Mouse (Mus musculus): ENCODE measurements around the gene Tpte.

DNA sequence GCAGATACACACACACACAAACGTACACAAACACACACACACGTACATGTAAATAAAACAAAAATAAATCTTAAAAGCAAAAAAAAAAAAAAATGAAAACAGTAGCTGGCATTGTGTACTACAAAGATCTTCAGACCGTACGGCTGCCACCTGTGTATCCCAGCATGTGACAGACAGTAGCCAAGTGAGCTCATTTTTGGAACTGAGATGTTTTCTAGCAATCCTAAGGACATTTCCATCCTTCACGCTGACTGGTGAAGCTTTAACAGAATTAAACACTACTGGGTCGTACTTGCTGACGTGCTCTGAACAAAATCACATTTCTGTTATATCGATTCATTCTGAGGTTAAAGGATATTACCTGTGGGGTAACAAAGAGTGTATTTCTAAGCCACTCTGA, 112.0 kb downstream of the Tpte start:
- TF ChIP-seq MYOD1 (IDR thresholded peaks at IDR 0.05; ENCODE audit: control insufficient read depth, insufficient read length, low read depth) (no peak), MYOG (IDR thresholded peaks at IDR 0.05; ENCODE audit: control insufficient read depth, extremely low read depth, insufficient read length) (no peak)

Measured in C2C12 (cell line).